Mouse (Mus musculus) left cerebral cortex, postnatal 36 days (tissue): ENCODE measurements around the gene Cblb. TPM values are rescaled to one million over a fixed set of nuclear protein-coding genes. Genes with fewer than 3 reads are reported as not detected.

ENCODE experiments used
- DNase-seq, 2 experiments: peaks; one replicate each; pipeline ENCODE4 v3.0.0; 2021 to 2022; ENCODE audit warnings: low spot score in 2 of 2, mixed read lengths in 1 of 2
- intact Hi-C: fragments of 180-260 bp; cut with DNase I; formaldehyde crosslinking; loops from one replicate; pipeline ENCODE4 v1.15.1; 2025
- total RNA-seq, 2 experiments: library from RNA; stranded (reverse); gene quantifications; 2 replicates each; pipeline ENCODE4 v1.2.3; 2021

Cblb gene
- total RNA-seq, 2 experiments from 2014 or later: 19.3 to 21.4 TPM

DNA sequence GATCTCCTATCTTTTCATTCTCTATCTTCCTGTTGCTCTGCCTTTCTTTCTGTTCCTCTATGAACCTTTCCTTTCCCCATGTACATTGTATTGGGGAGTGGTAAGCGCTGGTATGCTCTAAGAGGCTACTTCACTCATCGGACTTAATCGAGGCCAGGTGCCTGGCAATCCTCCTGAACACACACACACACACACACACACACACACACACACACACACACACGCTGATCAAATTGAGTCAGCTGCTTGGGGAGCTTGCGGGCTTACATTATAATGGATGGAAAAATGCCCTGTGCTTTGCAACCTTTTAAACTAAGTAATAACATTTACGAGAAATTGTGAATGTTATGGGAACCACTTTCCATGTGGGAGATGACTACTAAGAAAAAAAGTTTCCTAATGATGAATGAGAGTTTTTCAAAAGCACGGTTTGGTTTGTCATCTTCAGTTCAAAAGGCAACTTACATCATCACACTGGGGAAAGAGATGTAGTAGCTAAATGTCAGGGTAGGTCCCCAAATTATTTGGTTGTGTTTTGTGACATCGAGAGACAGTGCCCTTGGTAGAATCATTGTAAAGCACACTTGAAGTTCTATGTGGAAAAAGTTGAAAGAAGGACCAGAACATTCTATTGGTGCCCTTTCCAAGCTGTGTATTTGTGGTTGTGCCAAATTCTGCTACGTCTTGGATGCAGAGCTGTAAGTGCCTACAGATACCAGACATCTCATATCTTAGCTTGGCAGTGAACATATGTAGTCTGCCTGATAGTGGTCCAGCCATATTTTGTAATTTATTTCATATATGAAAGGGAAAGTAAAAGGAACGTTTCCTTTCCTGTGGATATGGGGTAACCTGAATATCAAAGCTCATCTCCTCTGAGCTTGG is 36.8 kb downstream of the Cblb start:
- no peak for DNase-seq
- intact Hi-C loops: no loop called here

DNA sequence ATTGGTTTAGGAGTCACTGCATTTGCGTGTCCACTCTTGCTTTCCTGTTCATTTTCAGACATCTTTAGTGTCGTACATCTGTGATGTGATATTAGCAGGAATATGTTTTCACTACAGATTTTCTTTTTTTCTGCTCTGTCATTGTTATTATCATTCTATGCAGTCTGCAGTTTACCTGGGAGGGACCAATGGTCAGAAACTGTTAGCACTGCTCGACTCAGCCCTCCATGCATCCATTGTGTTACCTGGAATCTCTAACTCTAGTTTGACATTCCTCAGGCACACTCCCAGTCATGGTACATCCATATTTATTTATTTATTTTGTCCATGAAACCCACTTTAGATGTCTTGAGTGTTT is 37.5 kb downstream of the Cblb start:
- intact Hi-C loops: no loop called here
- no peak for DNase-seq

DNA sequence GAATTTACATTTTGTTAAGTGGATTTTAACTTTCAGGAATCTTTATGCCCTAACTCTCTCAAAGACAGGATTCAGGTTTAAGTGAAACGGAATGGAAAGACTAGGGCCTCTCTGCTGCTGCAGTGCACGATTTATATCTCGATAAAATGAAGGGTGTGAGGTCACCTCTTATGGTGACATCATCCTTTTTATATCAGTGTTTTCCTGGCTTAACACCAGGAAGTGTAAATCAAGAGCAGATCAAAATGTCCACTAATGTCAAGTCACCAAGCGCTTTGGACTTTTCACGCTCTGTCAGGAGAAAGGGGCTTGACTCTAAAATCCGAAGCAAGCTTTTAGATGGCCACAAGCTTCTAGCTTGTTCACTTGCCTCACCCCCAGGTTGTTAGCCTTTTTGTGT is 38.6 kb downstream of the Cblb start:
- intact Hi-C loops: no loop called here
- no peak for DNase-seq

DNA sequence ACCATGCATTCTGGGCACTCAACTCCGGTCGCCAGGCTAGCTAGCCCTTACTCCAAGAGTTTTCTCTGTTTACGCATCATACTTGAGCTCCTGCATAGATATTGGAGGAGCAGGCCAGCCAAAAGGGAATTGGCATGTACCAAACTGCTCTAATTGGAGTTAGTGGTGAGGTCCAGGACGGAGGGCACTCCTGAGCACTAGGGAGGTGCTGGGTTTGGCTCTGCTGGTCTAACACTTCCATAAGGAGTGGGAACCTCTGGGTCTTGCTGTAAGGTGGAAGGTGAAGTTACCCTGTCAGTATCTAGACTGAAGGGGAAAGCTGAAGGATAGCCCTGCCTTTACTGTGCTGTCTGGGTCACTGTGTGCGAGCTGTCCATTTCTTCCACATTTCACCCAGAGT is 39.1 kb downstream of the Cblb start:
- no peak for DNase-seq
- intact Hi-C loops: no loop called here

DNA sequence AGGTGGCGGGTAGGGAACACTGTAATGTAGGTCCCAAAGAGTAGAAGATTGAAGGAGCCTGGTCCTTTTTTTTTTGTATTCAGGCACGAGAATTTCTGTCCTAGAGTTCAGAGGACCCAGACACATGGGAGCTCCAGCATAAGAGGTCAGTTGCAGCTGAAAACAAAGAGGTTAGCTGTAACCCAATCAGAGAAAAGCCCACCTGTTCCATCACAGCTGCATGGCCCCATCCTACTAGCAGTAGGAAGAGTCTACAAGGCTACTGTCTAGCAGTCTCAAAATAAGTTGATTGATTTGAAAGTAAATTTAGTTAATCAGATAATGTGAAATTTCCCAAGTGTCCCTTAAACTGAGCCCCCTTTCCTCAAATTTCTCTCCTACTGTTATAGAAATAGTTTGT is 40.3 kb downstream of the Cblb start:
- intact Hi-C loops: no loop called here
- DNase-seq: no peak

DNA sequence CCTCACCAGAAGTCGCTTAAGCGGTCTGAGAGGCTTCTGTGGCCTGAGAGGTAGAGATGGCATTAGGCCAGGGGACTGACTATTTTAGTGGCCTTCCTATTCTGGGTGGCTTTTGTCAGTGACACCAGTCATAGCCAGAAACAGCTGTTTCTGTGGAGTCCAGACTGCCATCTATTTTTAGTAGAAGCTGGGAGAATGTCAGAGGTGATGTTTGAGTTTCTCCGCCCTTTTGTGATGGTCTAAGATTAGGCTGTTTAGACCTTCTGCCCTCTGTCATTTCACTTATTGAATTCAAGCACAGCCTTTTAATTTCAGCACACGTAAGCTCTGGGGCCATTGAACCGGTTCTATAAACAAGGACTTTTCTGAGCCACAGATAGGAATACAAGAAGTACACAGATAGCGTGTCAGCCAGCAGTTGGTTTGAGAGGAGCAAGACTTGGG is 40.8 kb downstream of the Cblb start:
- intact Hi-C loops: no loop called here

DNA sequence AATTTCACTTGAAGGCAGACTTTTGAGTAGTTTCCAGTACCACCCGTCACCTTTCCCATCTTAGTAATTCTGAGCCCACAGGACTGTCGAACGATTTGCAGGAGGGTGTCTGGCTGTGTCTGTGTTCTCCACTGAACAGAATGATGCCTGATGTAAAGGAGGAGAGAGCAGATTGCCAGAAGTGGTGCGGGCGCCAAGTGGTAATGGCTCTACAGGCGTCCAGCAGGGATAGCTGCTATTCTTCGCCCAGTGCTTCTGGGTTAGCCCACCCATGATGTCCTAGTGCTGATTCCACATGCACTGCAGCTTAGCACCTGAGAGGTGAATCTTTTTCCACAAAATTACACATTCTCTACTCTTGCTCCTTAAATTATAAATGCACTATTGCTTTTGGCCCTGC is 45.6 kb downstream of the Cblb start:
- intact Hi-C loops: no loop called here
- no peak for DNase-seq

More for the DNA sequence above, 40.8 kb downstream of the Cblb start:
- DNase-seq: no peak

DNA sequence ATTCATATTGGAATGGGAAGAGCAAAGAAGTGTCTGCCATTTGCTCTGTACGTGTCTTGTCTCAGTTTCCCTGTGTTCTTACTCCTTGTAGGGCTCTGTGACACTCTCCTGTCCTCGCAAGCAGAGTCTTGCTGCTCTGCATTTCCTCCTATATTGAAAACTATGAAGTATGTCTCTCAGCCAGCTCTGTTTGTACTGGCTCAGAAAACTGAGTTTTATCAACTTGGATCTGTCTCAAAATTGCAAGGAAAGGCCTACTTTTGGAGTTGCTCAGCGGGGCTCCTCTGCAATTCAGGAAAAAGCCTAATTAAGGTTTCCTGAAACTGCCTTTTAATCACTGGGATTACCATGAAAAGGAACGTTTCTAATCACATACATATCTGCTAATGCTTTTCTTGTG is 46.9 kb downstream of the Cblb start:
- DNase-seq: no peak
- intact Hi-C loops: no loop called here

DNA sequence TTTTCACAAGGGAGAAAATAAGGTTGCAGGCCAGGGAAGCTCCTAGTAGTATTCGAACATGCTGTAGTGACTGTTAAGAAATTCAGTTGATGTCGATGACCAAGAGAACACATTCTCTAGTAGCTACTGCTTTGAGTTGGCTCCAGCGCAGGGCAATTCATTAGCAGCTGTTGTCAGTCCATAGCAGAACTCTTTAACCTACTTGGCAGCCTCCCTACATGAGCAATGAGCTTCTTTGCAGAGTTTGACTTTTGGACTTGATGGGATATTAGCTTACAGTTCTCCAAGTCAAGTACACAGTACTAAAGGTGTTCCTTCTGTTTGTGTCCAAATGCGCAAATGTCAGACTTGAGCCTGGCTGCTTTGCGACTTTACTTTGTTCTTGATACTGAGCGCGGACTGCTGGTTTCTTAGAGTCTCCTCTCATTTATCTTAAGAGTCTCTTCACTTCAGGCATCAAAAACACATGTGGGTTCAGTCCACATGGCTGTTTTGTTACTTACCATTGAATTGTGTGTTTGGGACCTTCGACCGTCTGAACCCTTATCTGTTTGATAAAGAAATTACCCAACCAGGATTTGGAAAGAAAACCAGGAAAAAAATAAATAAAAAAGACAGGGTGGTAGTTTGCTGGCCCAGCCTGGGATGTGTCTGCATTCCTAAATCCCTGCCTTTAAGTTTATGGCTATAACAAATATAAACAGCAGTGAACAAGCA is 47.9 kb downstream of the Cblb start:
- no peak for DNase-seq
- intact Hi-C loops: no loop called here

DNA sequence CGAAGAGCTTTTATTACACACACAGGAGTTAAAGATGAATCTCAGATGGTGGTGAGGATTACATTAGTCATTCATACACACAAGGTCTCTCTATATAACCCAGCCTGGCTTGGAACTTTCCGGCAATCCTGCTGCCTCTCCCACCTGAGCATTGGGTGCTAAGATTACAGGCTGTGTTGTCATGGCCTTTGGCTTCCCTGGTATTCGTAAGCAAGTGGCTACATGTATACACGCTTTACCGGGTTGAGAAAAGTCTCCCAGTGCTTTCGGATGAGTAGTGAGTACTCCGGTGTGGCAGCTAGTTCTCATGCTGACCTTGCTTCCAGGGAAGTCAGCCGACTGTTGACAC is 48.4 kb downstream of the Cblb start:
- no peak for DNase-seq
- intact Hi-C loops: no loop called here

DNA sequence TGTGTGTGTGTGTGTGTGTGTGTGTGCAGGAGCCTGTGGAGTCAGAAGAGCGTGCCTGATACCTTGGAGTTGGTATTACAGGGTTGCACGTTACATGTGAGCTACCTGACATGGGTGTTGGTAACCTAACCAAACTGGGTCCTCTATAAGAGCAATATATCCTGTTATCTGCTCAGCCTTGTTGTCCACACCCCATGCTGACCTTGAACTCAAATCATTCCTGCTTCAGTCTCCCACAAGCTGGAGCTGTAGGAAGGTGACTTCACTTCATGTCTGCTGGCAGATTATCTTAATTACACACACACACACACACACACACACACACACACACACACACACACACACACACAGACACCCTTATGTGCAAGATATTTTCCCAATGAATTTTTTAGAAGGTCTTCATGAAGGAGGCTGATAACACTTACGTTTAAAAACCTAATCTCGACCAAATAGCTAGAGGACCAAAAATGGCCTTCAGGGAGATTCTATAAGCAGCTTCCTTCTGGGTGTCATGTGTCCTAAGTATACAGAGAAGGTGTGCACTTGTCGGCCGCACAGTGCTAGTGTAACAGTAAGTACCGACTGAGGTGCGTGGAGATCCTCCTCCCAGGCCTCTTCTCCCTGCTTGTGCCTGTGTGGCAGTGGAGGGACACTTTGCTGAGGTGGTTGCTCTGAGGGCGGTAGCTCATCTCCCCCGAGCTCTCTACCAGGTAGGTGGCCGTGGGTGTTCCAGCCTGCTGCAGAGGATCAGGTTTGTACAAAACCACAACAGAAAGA is 49.8 kb downstream of the Cblb start:
- intact Hi-C loops: no loop called here
- DNase-seq: no peak

DNA sequence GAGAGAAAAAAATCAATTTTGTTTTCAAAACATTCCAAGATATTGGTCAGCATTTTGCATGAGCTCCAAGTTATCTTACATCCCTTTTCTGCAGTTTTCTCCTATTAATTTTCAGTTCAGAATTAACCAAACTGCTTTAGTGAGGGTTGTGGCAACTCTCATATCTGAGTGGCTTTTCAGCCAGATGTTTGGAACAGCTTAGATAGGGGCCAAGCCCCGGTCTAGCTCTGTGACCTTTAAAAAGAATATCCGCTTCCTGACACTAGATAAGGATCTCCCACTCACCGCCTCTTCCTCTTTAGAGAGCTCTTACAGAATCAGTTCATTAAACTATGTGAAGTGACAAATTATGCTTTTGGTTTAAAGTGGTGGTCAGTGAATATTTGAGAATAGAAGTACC is 50.7 kb downstream of the Cblb start:
- intact Hi-C loops: no loop called here
- DNase-seq: no peak

DNA sequence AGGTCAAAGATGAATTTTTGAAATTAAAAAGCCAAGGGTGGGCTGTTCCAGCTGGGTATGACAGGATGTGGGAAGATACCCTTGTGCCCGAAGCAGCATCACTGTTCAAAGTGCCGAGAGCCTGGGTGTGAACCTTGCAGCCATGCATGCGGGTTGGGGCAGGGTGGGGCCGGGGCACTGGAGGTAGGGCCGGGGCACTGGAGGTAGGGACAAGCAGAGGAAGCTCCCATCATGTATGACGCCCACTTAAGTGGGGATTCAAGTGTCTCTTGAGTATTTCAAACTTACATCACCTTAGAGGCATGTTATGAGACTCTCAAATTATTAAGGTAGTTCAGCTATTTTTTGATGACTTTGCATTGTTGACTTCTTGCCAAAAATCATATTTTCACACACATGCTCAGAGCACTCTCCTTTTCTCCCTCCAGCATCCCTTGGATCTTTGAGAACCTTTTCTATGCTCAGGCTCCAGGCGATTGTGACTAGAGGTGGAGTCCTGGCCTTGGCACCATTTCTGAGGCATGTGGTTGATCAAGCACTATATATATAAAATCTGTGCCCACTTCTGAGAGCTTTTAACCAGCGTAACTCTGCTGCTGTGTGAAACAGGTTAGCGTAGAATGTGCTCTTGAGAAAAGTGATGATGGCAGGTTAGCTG is 55.9 kb downstream of the Cblb start:
- DNase-seq: no peak
- intact Hi-C loops: no loop called here

DNA sequence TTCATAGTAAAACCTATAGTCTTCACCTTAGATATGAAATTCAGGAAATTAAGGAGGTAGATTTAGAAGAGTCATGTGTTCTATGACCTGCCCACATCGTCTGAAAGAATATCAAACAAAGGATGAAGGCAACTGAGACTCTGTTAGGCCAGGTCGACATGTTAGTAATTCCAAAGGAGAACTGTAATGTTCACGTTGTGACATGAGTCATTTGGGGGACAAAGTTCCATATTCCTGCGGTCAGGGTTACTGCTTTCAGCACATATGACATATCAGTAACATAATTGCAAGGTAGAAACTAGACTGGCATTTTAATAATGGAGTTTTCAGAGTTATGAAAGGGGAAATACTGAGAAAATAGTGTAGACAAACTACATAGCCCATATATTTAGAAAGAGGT is 58.3 kb downstream of the Cblb start:
- intact Hi-C loops: no loop called here
- no peak for DNase-seq

DNA sequence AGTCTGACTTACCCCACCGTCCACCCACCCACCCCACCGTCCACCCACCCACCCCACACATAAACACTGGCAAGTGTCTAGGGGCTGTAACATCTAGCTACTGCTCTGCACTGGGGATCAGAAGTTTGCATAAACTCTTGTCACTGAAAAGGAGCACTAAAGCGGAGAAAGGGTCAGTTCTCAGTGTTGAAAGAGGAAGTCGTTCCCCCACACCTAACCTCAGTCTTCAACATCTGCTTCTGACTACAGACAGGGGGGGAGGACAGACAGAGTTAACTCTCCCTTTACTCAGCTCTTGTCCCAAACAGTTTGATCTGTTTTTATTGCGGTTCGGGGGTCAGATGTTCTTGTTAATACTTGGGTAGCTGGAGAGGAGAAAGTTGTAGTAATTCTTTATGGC is 59.9 kb downstream of the Cblb start:
- DNase-seq: no peak
- intact Hi-C loops: no loop called here

DNA sequence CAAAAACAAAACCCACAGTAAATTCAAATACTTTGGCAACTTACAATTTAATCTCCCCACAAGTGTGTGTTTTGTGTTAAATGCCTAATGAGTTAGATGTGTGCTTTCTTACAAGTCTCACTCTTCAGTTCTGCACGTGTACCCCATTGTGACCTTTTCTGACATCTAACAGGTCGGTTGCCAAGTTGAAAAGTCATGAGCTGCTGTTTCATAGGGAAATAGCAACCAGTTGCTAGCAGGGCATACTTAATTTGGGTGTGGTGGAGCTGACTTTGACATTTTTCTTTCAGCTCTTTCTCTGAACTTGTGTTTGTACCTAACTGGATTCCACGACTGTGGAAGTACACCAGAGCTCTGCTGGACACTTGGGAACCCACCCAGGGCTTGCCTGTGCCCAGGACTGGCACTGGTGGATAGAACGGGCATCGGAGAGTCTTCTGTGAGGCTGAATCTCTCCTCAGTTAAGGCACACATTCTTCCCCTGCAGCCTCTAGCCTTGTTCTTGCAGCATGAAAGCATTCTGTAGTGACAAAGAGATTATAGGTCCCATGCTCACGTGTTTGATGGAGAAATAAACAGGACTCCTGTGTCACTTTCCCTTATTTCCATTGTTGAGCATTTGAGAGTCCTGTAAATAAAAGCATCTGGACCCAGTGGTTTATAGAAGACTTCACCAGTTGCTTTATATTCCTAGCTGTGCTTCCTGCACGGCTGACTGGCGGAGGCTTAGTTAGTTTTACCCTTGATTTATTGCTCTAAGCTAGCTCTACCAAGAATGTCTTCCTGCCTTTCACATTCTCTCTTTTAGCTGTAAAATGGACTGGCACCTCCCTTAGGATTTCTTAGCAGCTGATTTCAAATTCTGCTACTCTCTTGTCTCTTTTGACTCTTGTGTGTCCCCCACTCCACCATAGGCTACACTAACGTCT is 62.6 kb downstream of the Cblb start:
- DNase-seq: no peak
- intact Hi-C loops: no loop called here

DNA sequence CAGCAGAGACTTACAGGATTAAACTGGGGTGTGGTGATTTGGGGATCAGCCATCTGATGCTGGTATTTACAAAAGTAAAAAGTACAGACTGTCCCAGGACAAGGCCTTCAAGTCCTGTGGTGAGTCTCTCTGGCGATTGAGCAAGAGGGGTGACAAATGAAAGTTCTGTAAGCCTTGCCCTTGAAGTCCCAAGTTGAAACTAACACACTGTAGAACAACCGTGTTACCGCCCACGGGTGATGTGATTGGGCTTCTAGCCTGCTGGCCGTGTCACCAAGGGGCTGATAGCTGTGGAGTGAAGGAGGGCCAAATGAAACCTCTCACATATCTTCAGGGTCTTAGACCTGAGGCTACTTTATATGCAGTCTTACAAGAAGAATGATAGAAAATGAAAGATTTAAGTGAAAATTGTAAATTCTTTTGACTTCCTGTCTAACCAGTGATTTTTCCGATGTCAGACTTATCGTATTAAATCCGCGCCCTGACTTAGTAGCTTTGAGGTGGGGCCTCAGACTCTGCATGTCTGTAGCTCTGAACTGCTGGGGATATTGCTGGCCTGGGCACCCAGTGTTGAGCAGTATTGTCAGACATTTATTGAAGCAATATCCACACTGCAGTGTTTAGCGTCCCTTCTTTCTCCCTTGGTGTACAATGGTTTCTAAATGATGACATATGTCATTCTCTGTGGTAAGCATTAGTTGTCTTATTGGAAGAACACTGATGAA is 63.9 kb downstream of the Cblb start:
- DNase-seq: no peak
- intact Hi-C loops: no loop called here

DNA sequence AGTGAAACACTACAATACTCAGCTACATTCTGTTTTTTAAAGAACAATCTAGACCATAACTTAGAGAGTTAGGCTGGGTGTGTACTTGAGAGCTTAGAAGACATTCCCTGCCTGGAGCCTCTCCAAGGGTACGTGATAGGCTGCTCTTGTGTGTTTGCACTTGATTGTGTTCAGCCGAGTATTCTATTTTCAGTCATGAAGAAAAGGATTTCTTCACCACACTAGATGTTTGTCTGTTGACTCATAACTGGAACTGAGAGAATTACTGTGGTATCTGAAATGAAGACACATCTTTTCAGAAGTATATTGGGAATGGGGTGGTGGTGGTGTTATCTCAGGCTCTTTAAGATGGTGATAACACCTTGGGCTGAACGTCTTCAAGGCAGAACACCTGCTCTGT is 64.6 kb downstream of the Cblb start:
- DNase-seq: no peak
- intact Hi-C loops: no loop called here
